19 mouse cellular contexts compared by ENCODE assay signal in genomic region chr6:135590084-135590483, GRCm38 (mm10).
DNase-seq lines count a peak whose midpoint lies in the region; ATAC-seq and TF ChIP-seq lines count a peak whose summit lies in the region.
"Had no signal": no experiment of that assay in that cellular context is flagged by ENCODE, and none has a peak within 500 bp of the region (broad histone marks: within the 10 kb centered on the region; RNA-seq: fewer than 3 reads in every experiment).

No protein-coding gene starts in this region.

- H3K27me3 ChIP-seq in kidney, embryonic 16.5 days (ENCODE audit: insufficient read depth, low read length), result no peaks in the 10 kb centered on the region
- H3K27me3 ChIP-seq in kidney, embryonic 15.5 days, result no peaks in the 10 kb centered on the region
- H3K27me3 ChIP-seq in kidney, postnatal 0 days (ENCODE audit: insufficient read depth, low read length), result no peaks in the 10 kb centered on the region
- H3K27me3 ChIP-seq: CH12.LX, Patski had no signal

- H3K9me3 ChIP-seq in kidney, embryonic 16.5 days (ENCODE audit: low read length), result no peaks in the 10 kb centered on the region
- no peaks in the 10 kb centered on the region for H3K9me3 ChIP-seq in kidney, embryonic 15.5 days (replicated peaks)
- no peaks in the 10 kb centered on the region for H3K9me3 ChIP-seq in kidney, postnatal 0 days (replicated peaks; ENCODE audit: low read length)

- ATAC-seq in kidney, embryonic 16.5 days (ENCODE audit: low FRiP score, low TSS enrichment), result peak; percentile 54; the same call in 1 of the 2 replicates
- no peak for ATAC-seq in kidney, embryonic 15.5 days (replicated peaks; ENCODE audit: low FRiP score)
- ATAC-seq in kidney, postnatal 0 days (replicated peaks; ENCODE audit: low FRiP score, low read depth), result no peak
- ATAC-seq: activated CD4-positive, CD25-positive, alpha-beta regulatory T cell, adult 4 months; CD4-positive, CD25-positive, alpha-beta regulatory T cell, adult 4 months; Patski had no signal

- no peaks in the 10 kb centered on the region for H3K4me1 ChIP-seq in kidney, embryonic 16.5 days (ENCODE audit: insufficient read depth, low read length)
- H3K4me1 ChIP-seq in kidney, embryonic 15.5 days, result no peaks in the 10 kb centered on the region
- H3K4me1 ChIP-seq in kidney, postnatal 0 days (replicated peaks; ENCODE audit: insufficient read depth, low read length), result no peaks in the 10 kb centered on the region

- H3K4me2 ChIP-seq in kidney, embryonic 16.5 days (replicated peaks; ENCODE audit: low read depth, low read length), result no peak overlapping the region
- H3K4me2 ChIP-seq in kidney, embryonic 15.5 days, result no peak overlapping the region
- H3K4me2 ChIP-seq in kidney, postnatal 0 days (ENCODE audit: low read length), result no peak overlapping the region

- H3K36me3 ChIP-seq in kidney, embryonic 16.5 days (ENCODE audit: insufficient read depth, low read length), result no peaks in the 10 kb centered on the region
- H3K36me3 ChIP-seq in kidney, embryonic 15.5 days, result no peaks in the 10 kb centered on the region
- H3K36me3 ChIP-seq in kidney, postnatal 0 days (ENCODE audit: insufficient read depth, low read length), result no peaks in the 10 kb centered on the region
- H3K36me3 ChIP-seq: G1E had no signal

- H3K9ac ChIP-seq in kidney, embryonic 16.5 days (replicated peaks; ENCODE audit: low read length), result no peak overlapping the region
- H3K9ac ChIP-seq in kidney, embryonic 15.5 days, result no peak overlapping the region
- no peak overlapping the region for H3K9ac ChIP-seq in kidney, postnatal 0 days (ENCODE audit: low read depth, low read length)

- TF ChIP-seq CTCF in kidney, postnatal 0 days (IDR thresholded peaks at IDR 0.05; ENCODE audit: low read depth), result no peak

- no peak overlapping the region for H3K27ac ChIP-seq in kidney, embryonic 16.5 days (ENCODE audit: low read length)
- H3K27ac ChIP-seq in kidney, embryonic 15.5 days, result no peak overlapping the region
- H3K27ac ChIP-seq in kidney, postnatal 0 days, result no peak overlapping the region

- no peak overlapping the region for H3K4me3 ChIP-seq in kidney, embryonic 16.5 days (ENCODE audit: low read length)
- no peak overlapping the region for H3K4me3 ChIP-seq in kidney, embryonic 15.5 days (replicated peaks)
- H3K4me3 ChIP-seq in kidney, postnatal 0 days (replicated peaks; ENCODE audit: low read depth, low read length), result no peak overlapping the region

- peak; percentile 76 for DNase-seq in kidney, postnatal 0 days (ENCODE audit: low spot score)
- DNase-seq in kidney, postnatal 10 days, result no peak
- DNase-seq: adrenal gland, adult 2 months; adrenal gland, adult 8-10 months; adrenal gland, postnatal 10 days; adrenal gland, postnatal 14 days; adrenal gland, postnatal 25 days; adrenal gland, postnatal 36 days; B cell, adult 2 months; cerebellum, adult 11 months; cerebellum, adult 11-12 months; cerebellum, adult 18-20 months had no signal
